Mouse (Mus musculus) liver, adult 2 months (tissue): ENCODE measurements around the gene Plvap. TPM values are rescaled to one million over a fixed set of nuclear protein-coding genes. Genes with fewer than 3 reads are reported as not detected.

Source experiments
- DNase-seq: peaks from one replicate; pipeline ENCODE4 v3.0.0-alpha.2; 2011; ENCODE audit warnings: low read depth, low spot score; ENCODE audit errors: extremely low read depth
- H3K27ac ChIP-seq: fragments of 200-500 bp; replicated peaks from 2 replicates; pipeline ENCODE4 v1.5.1; 2012; ENCODE audit warnings: low read depth, mild to moderate bottlenecking, control low read depth, inconsistent platforms, low read length; ENCODE audit not compliant: insufficient read depth
- H3K27me3 ChIP-seq: fragments of 200-500 bp; 2 replicates; pipeline ENCODE4 v1.6.1; 2012; ENCODE audit warnings: mild to moderate bottlenecking, moderate library complexity, low read length, inconsistent platforms; ENCODE audit not compliant: control insufficient read depth, insufficient read depth
- H3K36me3 ChIP-seq: fragments of 200-500 bp; 2 replicates; pipeline ENCODE4 v1.6.1; 2012; ENCODE audit warnings: low read length, inconsistent platforms; ENCODE audit not compliant: control insufficient read depth, insufficient read depth
- H3K4me1 ChIP-seq: fragments of 200-500 bp; 2 replicates; pipeline ENCODE4 v1.6.1; 2011; ENCODE audit warnings: low read length; ENCODE audit not compliant: control insufficient read depth, insufficient read depth
- H3K4me3 ChIP-seq: fragments of 200-500 bp; 2 replicates; pipeline ENCODE4 v1.5.1; 2011; ENCODE audit warnings: low read depth, mild to moderate bottlenecking, control low read depth, low read length, moderate library complexity; ENCODE audit not compliant: insufficient read depth
- H3K79me2 ChIP-seq: fragments of 200-500 bp; 2 replicates; pipeline ENCODE4 v1.6.1; 2012; ENCODE audit warnings: inconsistent platforms, mild to moderate bottlenecking, low read length, moderate library complexity; ENCODE audit not compliant: control insufficient read depth, insufficient read depth
- H3K9ac ChIP-seq: fragments of 200-500 bp; 2 replicates; pipeline ENCODE4 v1.6.1; 2012; ENCODE audit warnings: low read depth, mild to moderate bottlenecking, control low read depth, inconsistent platforms, low read length
- CTCF ChIP-seq: fragments of 200-500 bp; IDR thresholded peaks from 2 replicates; pipeline ENCODE4 v1.5.1; 2011; ENCODE audit warnings: low read depth, low read length, control low read depth
- POLR2A ChIP-seq: fragments of 200-500 bp; IDR thresholded peaks from 2 replicates; pipeline ENCODE4 v1.6.1; 2011; ENCODE audit warnings: low read length, control low read depth; ENCODE audit not compliant: insufficient read depth; ENCODE audit errors: extremely low read depth
- WGBS: fragments of 180-500 bp; shearing (Covaris S2); methylation state at CpG from one replicate; pipeline ENCODE4 v1.1.7; 2018; 5-methylcytosine and 5-hydroxymethylcytosine counted together
- polyA plus RNA-seq: library from polyadenylated mRNA; depleted of rRNA; stranded (reverse); fragments of >200 nt; gene quantifications from 2 replicates; pipeline ENCODE4 v1.2.3, GENCODE M21; 2012
- total RNA-seq: library from RNA; depleted of rRNA; stranded (reverse); fragments of >200 nt; gene quantifications from 2 replicates; pipeline ENCODE4 v1.2.3, GENCODE M21; 2014

Plvap gene
- total and polyA plus RNA-seq, 2 experiments = 15.3 to 128 TPM

GRCm38 (mm10) chr8:71554644-71555043 lies 43.1 kb upstream of the Plvap start:
- Histone ChIP-seq H3K9ac (no peak overlapping the region), H3K4me3 (no peak overlapping the region), H3K36me3 (no peaks in the 10 kb centered on the region), H3K27ac (no peak overlapping the region), H3K27me3 (peaks cover 8% of the 10 kb centered on the region), H3K79me2 (no peaks in the 10 kb centered on the region), H3K4me1 (peaks cover 8% of the 10 kb centered on the region; the same call in 1 of the 2 replicates)
- 78% methylated on average over 2 of the region's 2 CpGs for WGBS
- TF ChIP-seq CTCF (no peak), POLR2A (no peak)
- no peak for DNase-seq

GRCm38 (mm10) chr8:71554001-71554400 lies 42.4 kb upstream of the Plvap start:
- TF ChIP-seq POLR2A (no peak), CTCF (no peak)
- no peaks in the 10 kb centered on the region for H3K79me2 ChIP-seq
- H3K27me3 ChIP-seq = peaks cover 6% of the 10 kb centered on the region
- WGBS = 76% methylated on average over 6 of the region's 6 CpGs
- H3K27ac ChIP-seq = no peak overlapping the region
- H3K4me1 ChIP-seq = peaks cover 5% of the 10 kb centered on the region; the same call in 1 of the 2 replicates
- DNase-seq = no peak
- no peaks in the 10 kb centered on the region for H3K36me3 ChIP-seq
- no peak overlapping the region for H3K4me3 ChIP-seq
- no peak overlapping the region for H3K9ac ChIP-seq

GRCm38 (mm10) chr8:71552770-71553169 lies 41.2 kb upstream of the Plvap start:
- Histone ChIP-seq H3K36me3 (no peaks in the 10 kb centered on the region; the same call in 1 of the 2 replicates), H3K4me3 (no peak overlapping the region), H3K79me2 (no peaks in the 10 kb centered on the region), H3K9ac (no peak overlapping the region), H3K27me3 (no peaks in the 10 kb centered on the region), H3K4me1 (no peaks in the 10 kb centered on the region), H3K27ac (no peak overlapping the region)
- TF ChIP-seq CTCF (no peak), POLR2A (no peak)
- no peak for DNase-seq
- 70% methylated on average over 6 of the region's 6 CpGs for WGBS

- Histone ChIP-seq H3K79me2 (no peaks in the 10 kb centered on the region), H3K4me3 (no peak overlapping the region), H3K4me1 (no peaks in the 10 kb centered on the region), H3K36me3 (peaks cover 2% of the 10 kb centered on the region; the same call in 1 of the 2 replicates), H3K9ac (no peak overlapping the region), H3K27ac (no peak overlapping the region), H3K27me3 (no peaks in the 10 kb centered on the region)
- no peak for TF ChIP-seq POLR2A
- no peak for TF ChIP-seq CTCF
- WGBS = 82% methylated on average over 7 of the region's 7 CpGs
- no peak for DNase-seq
Measured at GRCm38 (mm10) chr8:71550754-71551153, 39.2 kb upstream of the Plvap start.

GRCm38 (mm10) chr8:71547590-71547989 lies 36.0 kb upstream of the Plvap start:
- WGBS = 95% methylated on average over 7 of the region's 7 CpGs
- no peak overlapping the region for H3K9ac ChIP-seq
- peaks cover 4% of the 10 kb centered on the region; the same call in 1 of the 2 replicates for H3K4me1 ChIP-seq
- H3K36me3 ChIP-seq = peaks cover 2% of the 10 kb centered on the region; the same call in 1 of the 2 replicates
- no peak for DNase-seq
- TF ChIP-seq CTCF (no peak), POLR2A (no peak)
- peaks cover 3% of the 10 kb centered on the region; the same call in 1 of the 2 replicates for H3K79me2 ChIP-seq
- no peaks in the 10 kb centered on the region for H3K27me3 ChIP-seq
- H3K4me3 ChIP-seq = no peak overlapping the region
- no peak overlapping the region for H3K27ac ChIP-seq

GRCm38 (mm10) chr8:71545053-71545452 lies 33.5 kb upstream of the Plvap start:
- 94% methylated on average over 11 of the region's 11 CpGs for WGBS
- H3K36me3 ChIP-seq = peaks cover 2% of the 10 kb centered on the region; the same call in 1 of the 2 replicates
- TF ChIP-seq CTCF (no peak), POLR2A (no peak)
- H3K27ac ChIP-seq = no peak overlapping the region
- DNase-seq = no peak
- H3K4me3 ChIP-seq = no peak overlapping the region
- H3K79me2 ChIP-seq = peaks cover 3% of the 10 kb centered on the region; the same call in 1 of the 2 replicates
- no peak overlapping the region for H3K9ac ChIP-seq
- H3K27me3 ChIP-seq = no peaks in the 10 kb centered on the region
- peaks cover 4% of the 10 kb centered on the region; the same call in 1 of the 2 replicates for H3K4me1 ChIP-seq
